Mouse (Mus musculus) liver, adult 2 months (tissue): ENCODE data around the gene Grik1. TPM values are rescaled to one million over a fixed set of nuclear protein-coding genes. Genes with fewer than 3 reads are reported as not detected.

ENCODE experiments used
- DNase-seq: peaks from one replicate; pipeline ENCODE4 v3.0.0-alpha.2; 2011; ENCODE audit warnings: low read depth, low spot score; ENCODE audit errors: extremely low read depth
- H3K27ac ChIP-seq: fragments of 200-500 bp; replicated peaks from 2 replicates; pipeline ENCODE4 v1.5.1; 2012; ENCODE audit warnings: low read depth, mild to moderate bottlenecking, control low read depth, inconsistent platforms, low read length; ENCODE audit not compliant: insufficient read depth
- H3K27me3 ChIP-seq: fragments of 200-500 bp; 2 replicates; pipeline ENCODE4 v1.6.1; 2012; ENCODE audit warnings: mild to moderate bottlenecking, moderate library complexity, low read length, inconsistent platforms; ENCODE audit not compliant: control insufficient read depth, insufficient read depth
- H3K36me3 ChIP-seq: fragments of 200-500 bp; 2 replicates; pipeline ENCODE4 v1.6.1; 2012; ENCODE audit warnings: low read length, inconsistent platforms; ENCODE audit not compliant: control insufficient read depth, insufficient read depth
- H3K4me1 ChIP-seq: fragments of 200-500 bp; 2 replicates; pipeline ENCODE4 v1.6.1; 2011; ENCODE audit warnings: low read length; ENCODE audit not compliant: control insufficient read depth, insufficient read depth
- H3K4me3 ChIP-seq: fragments of 200-500 bp; 2 replicates; pipeline ENCODE4 v1.5.1; 2011; ENCODE audit warnings: low read depth, mild to moderate bottlenecking, control low read depth, low read length, moderate library complexity; ENCODE audit not compliant: insufficient read depth
- H3K79me2 ChIP-seq: fragments of 200-500 bp; 2 replicates; pipeline ENCODE4 v1.6.1; 2012; ENCODE audit warnings: inconsistent platforms, mild to moderate bottlenecking, low read length, moderate library complexity; ENCODE audit not compliant: control insufficient read depth, insufficient read depth
- H3K9ac ChIP-seq: fragments of 200-500 bp; 2 replicates; pipeline ENCODE4 v1.6.1; 2012; ENCODE audit warnings: low read depth, mild to moderate bottlenecking, control low read depth, inconsistent platforms, low read length
- CTCF ChIP-seq: fragments of 200-500 bp; IDR thresholded peaks from 2 replicates; pipeline ENCODE4 v1.5.1; 2011; ENCODE audit warnings: low read depth, low read length, control low read depth
- POLR2A ChIP-seq: fragments of 200-500 bp; IDR thresholded peaks from 2 replicates; pipeline ENCODE4 v1.6.1; 2011; ENCODE audit warnings: low read length, control low read depth; ENCODE audit not compliant: insufficient read depth; ENCODE audit errors: extremely low read depth
- WGBS: fragments of 180-500 bp; shearing (Covaris S2); methylation state at CpG from one replicate; pipeline ENCODE4 v1.1.7; 2018; 5-methylcytosine and 5-hydroxymethylcytosine counted together
- polyA plus RNA-seq: library from polyadenylated mRNA; depleted of rRNA; stranded (reverse); fragments of >200 nt; gene quantifications from 2 replicates; pipeline ENCODE4 v1.2.3, GENCODE M21; 2012
- total RNA-seq: library from RNA; depleted of rRNA; stranded (reverse); fragments of >200 nt; gene quantifications from 2 replicates; pipeline ENCODE4 v1.2.3, GENCODE M21; 2014

Gene Grik1
- total and polyA plus RNA-seq, 2 experiments = not detected

GRCm38 (mm10) chr16:88252676-88253075, 37.4 kb downstream of the Grik1 start:
- H3K27me3 ChIP-seq = no peaks in the 10 kb centered on the region
- no peak overlapping the region for H3K4me3 ChIP-seq
- no peak overlapping the region for H3K27ac ChIP-seq
- peaks cover 10% of the 10 kb centered on the region; the same call in 1 of the 2 replicates for H3K4me1 ChIP-seq
- H3K36me3 ChIP-seq = no peaks in the 10 kb centered on the region
- no peak for TF ChIP-seq POLR2A
- no peak for TF ChIP-seq CTCF
- DNase-seq = peak; percentile 66
- no peak overlapping the region for H3K9ac ChIP-seq
- H3K79me2 ChIP-seq = no peaks in the 10 kb centered on the region
- WGBS = 41% methylated on average over 2 of the region's 2 CpGs

GRCm38 (mm10) chr16:88251049-88251448, 39.0 kb downstream of the Grik1 start:
- H3K4me3 ChIP-seq = no peak overlapping the region
- H3K79me2 ChIP-seq = no peaks in the 10 kb centered on the region
- DNase-seq = no peak
- no peak overlapping the region for H3K9ac ChIP-seq
- H3K4me1 ChIP-seq = peaks cover 10% of the 10 kb centered on the region; the same call in 1 of the 2 replicates
- no peak overlapping the region for H3K27ac ChIP-seq
- no peaks in the 10 kb centered on the region for H3K36me3 ChIP-seq
- 79% methylated on average over 5 of the region's 5 CpGs for WGBS
- H3K27me3 ChIP-seq = no peaks in the 10 kb centered on the region
- TF ChIP-seq POLR2A = no peak

- Histone ChIP-seq H3K27ac (no peak overlapping the region), H3K36me3 (no peaks in the 10 kb centered on the region), H3K79me2 (no peaks in the 10 kb centered on the region), H3K9ac (no peak overlapping the region), H3K27me3 (no peaks in the 10 kb centered on the region), H3K4me1 (peaks cover 10% of the 10 kb centered on the region; the same call in 1 of the 2 replicates), H3K4me3 (no peak overlapping the region)
- TF ChIP-seq POLR2A (no peak), CTCF (no peak)
- WGBS = 69% methylated on average over 3 of the region's 3 CpGs
- DNase-seq = no peak
Observed at GRCm38 (mm10) chr16:88249825-88250224, 40.2 kb downstream of the Grik1 start.

GRCm38 (mm10) chr16:88247586-88247985, 42.5 kb downstream of the Grik1 start:
- peaks cover 7% of the 10 kb centered on the region; the same call in 1 of the 2 replicates for H3K4me1 ChIP-seq
- no peak for DNase-seq
- WGBS = 85% methylated on average over 3 of the region's 3 CpGs
- H3K27me3 ChIP-seq = no peaks in the 10 kb centered on the region
- H3K27ac ChIP-seq = no peak overlapping the region
- no peaks in the 10 kb centered on the region for H3K79me2 ChIP-seq
- H3K4me3 ChIP-seq = no peak overlapping the region
- H3K9ac ChIP-seq = no peak overlapping the region
- H3K36me3 ChIP-seq = no peaks in the 10 kb centered on the region
- TF ChIP-seq POLR2A = no peak
- no peak for TF ChIP-seq CTCF

- H3K27ac ChIP-seq = no peak overlapping the region
- 69% methylated on average over 4 of the region's 4 CpGs for WGBS
- H3K9ac ChIP-seq = no peak overlapping the region
- H3K4me3 ChIP-seq = no peak overlapping the region
- peak; percentile 21 for DNase-seq
- no peaks in the 10 kb centered on the region for H3K4me1 ChIP-seq
- no peaks in the 10 kb centered on the region for H3K27me3 ChIP-seq
- no peaks in the 10 kb centered on the region for H3K36me3 ChIP-seq
- TF ChIP-seq POLR2A (no peak), CTCF (no peak)
- no peaks in the 10 kb centered on the region for H3K79me2 ChIP-seq
Observed at GRCm38 (mm10) chr16:88244658-88245057, 45.4 kb downstream of the Grik1 start.

- no peak for TF ChIP-seq POLR2A
- TF ChIP-seq CTCF = no peak
- H3K79me2 ChIP-seq = no peaks in the 10 kb centered on the region
- H3K9ac ChIP-seq = no peak overlapping the region
- no peaks in the 10 kb centered on the region for H3K36me3 ChIP-seq
- no peak overlapping the region for H3K4me3 ChIP-seq
- DNase-seq = no peak
- no peaks in the 10 kb centered on the region for H3K4me1 ChIP-seq
- 74% methylated on average over 10 of the region's 16 CpGs for WGBS
- H3K27ac ChIP-seq = no peak overlapping the region
- no peaks in the 10 kb centered on the region for H3K27me3 ChIP-seq
Observed at GRCm38 (mm10) chr16:88225616-88226015, 64.4 kb downstream of the Grik1 start.
